Mouse (Mus musculus): ENCODE results near the gene Gng12. TPM values are rescaled to one million over a fixed set of nuclear protein-coding genes. Genes with fewer than 3 reads are reported as not detected.

Gng12 gene
- polyA plus RNA-seq, 1 experiment from 2014 or later, result 166 TPM

GRCm38 (mm10) chr6:66903206-66903605 lies 7.0 kb downstream of the Gng12 start:
- no peaks in the 10 kb centered on the region for H3K36me3 ChIP-seq (ENCODE audit: inconsistent target)
- no peak overlapping the region for H3K27ac ChIP-seq
- no peak overlapping the region for H3K4me3 ChIP-seq (ENCODE audit: inconsistent target)
- peaks cover 100% of the 10 kb centered on the region for H3K79me2 ChIP-seq (ENCODE audit: inconsistent target)
- WGBS (ENCODE audit: missing documents), result 93% methylated on average over 9 of the region's 9 CpGs

- H3K36me3 ChIP-seq (ENCODE audit: inconsistent target), result no peaks in the 10 kb centered on the region
- 72% methylated on average over 6 of the region's 6 CpGs for WGBS (ENCODE audit: missing documents)
- H3K27ac ChIP-seq, result no peak overlapping the region
- peaks cover 100% of the 10 kb centered on the region for H3K79me2 ChIP-seq (ENCODE audit: inconsistent target)
- no peak overlapping the region for H3K4me3 ChIP-seq (ENCODE audit: inconsistent target)
These were observed 7.5 kb downstream of the Gng12 start for GRCm38 (mm10) chr6:66903720-66904119.

- Histone ChIP-seq H3K27ac (no peak overlapping the region), H3K79me2 (ENCODE audit: inconsistent target) (peaks cover 100% of the 10 kb centered on the region), H3K4me3 (ENCODE audit: inconsistent target) (no peak overlapping the region), H3K36me3 (ENCODE audit: inconsistent target) (no peaks in the 10 kb centered on the region)
- 100% methylated on average over 1 of the region's 1 CpGs for WGBS (ENCODE audit: missing documents)
These were observed 10.0 kb downstream of the Gng12 start for GRCm38 (mm10) chr6:66906244-66906643.

- 77% methylated on average over 5 of the region's 5 CpGs for WGBS (ENCODE audit: missing documents)
- Histone ChIP-seq H3K4me3 (ENCODE audit: inconsistent target) (no peak overlapping the region), H3K79me2 (ENCODE audit: inconsistent target) (peaks cover 100% of the 10 kb centered on the region), H3K27ac (no peak overlapping the region), H3K36me3 (ENCODE audit: inconsistent target) (no peaks in the 10 kb centered on the region)
These were observed 12.3 kb downstream of the Gng12 start for GRCm38 (mm10) chr6:66908327-66908973.

- WGBS (ENCODE audit: missing documents), result 39% methylated on average over 11 of the region's 11 CpGs
- Histone ChIP-seq H3K4me3 (ENCODE audit: inconsistent target) (no peak overlapping the region), H3K79me2 (ENCODE audit: inconsistent target) (peaks cover 100% of the 10 kb centered on the region), H3K36me3 (ENCODE audit: inconsistent target) (peaks cover 5% of the 10 kb centered on the region; the same call in 1 of the 2 replicates), H3K27ac (no peak overlapping the region)
These were observed 14.6 kb downstream of the Gng12 start for GRCm38 (mm10) chr6:66910493-66911435.

- 100% methylated on average over 1 of the region's 1 CpGs for WGBS (ENCODE audit: missing documents)
- Histone ChIP-seq H3K36me3 (ENCODE audit: inconsistent target) (peaks cover 10% of the 10 kb centered on the region; the same call in 1 of the 2 replicates), H3K4me3 (ENCODE audit: inconsistent target) (no peak overlapping the region), H3K27ac (no peak overlapping the region), H3K79me2 (ENCODE audit: inconsistent target) (peaks cover 100% of the 10 kb centered on the region)
These were observed 17.2 kb downstream of the Gng12 start for GRCm38 (mm10) chr6:66913355-66913754.

GRCm38 (mm10) chr6:66915592-66915991 lies 19.4 kb downstream of the Gng12 start:
- Histone ChIP-seq H3K36me3 (ENCODE audit: inconsistent target) (peaks cover 10% of the 10 kb centered on the region; the same call in 1 of the 2 replicates), H3K27ac (no peak overlapping the region), H3K4me3 (ENCODE audit: inconsistent target) (no peak overlapping the region), H3K79me2 (ENCODE audit: inconsistent target) (peaks cover 99% of the 10 kb centered on the region)
- WGBS (ENCODE audit: missing documents), result 90% methylated on average over 2 of the region's 2 CpGs

GRCm38 (mm10) chr6:66917032-66917431 lies 20.8 kb downstream of the Gng12 start:
- Histone ChIP-seq H3K79me2 (ENCODE audit: inconsistent target) (peaks cover 99% of the 10 kb centered on the region), H3K27ac (no peak overlapping the region), H3K36me3 (ENCODE audit: inconsistent target) (peaks cover 10% of the 10 kb centered on the region; the same call in 1 of the 2 replicates), H3K4me3 (ENCODE audit: inconsistent target) (no peak overlapping the region)
- 71% methylated on average over 7 of the region's 7 CpGs for WGBS (ENCODE audit: missing documents)

GRCm38 (mm10) chr6:66920786-66921185 lies 24.6 kb downstream of the Gng12 start:
- H3K4me3 ChIP-seq (ENCODE audit: inconsistent target), result no peak overlapping the region
- peaks cover 96% of the 10 kb centered on the region for H3K79me2 ChIP-seq (ENCODE audit: inconsistent target)
- H3K27ac ChIP-seq, result no peak overlapping the region
- 86% methylated on average over 1 of the region's 4 CpGs for WGBS (ENCODE audit: missing documents)
- H3K36me3 ChIP-seq (ENCODE audit: inconsistent target), result 0 out of 2 replicates have a peak, but pooled peaks cover 5% of the 10 kb centered on the region

- H3K36me3 ChIP-seq (ENCODE audit: inconsistent target), result no peaks in the 10 kb centered on the region
- H3K79me2 ChIP-seq (ENCODE audit: inconsistent target), result peaks cover 96% of the 10 kb centered on the region
- WGBS (ENCODE audit: missing documents), result 93% methylated on average over 4 of the region's 4 CpGs
- no peak overlapping the region for H3K27ac ChIP-seq
- H3K4me3 ChIP-seq (ENCODE audit: inconsistent target), result no peak overlapping the region
These were observed 25.6 kb downstream of the Gng12 start for GRCm38 (mm10) chr6:66921755-66922154.

GRCm38 (mm10) chr6:66922501-66922900 lies 26.3 kb downstream of the Gng12 start:
- Histone ChIP-seq H3K36me3 (ENCODE audit: inconsistent target) (no peaks in the 10 kb centered on the region), H3K4me3 (ENCODE audit: inconsistent target) (no peak overlapping the region), H3K79me2 (ENCODE audit: inconsistent target) (peaks cover 96% of the 10 kb centered on the region), H3K27ac (no peak overlapping the region)
- WGBS (ENCODE audit: missing documents), result 92% methylated on average over 6 of the region's 7 CpGs

GRCm38 (mm10) chr6:66923851-66924250 lies 27.7 kb downstream of the Gng12 start:
- no peak overlapping the region for H3K27ac ChIP-seq
- no peaks in the 10 kb centered on the region for H3K36me3 ChIP-seq (ENCODE audit: inconsistent target)
- no peak overlapping the region for H3K4me3 ChIP-seq (ENCODE audit: inconsistent target)
- peaks cover 96% of the 10 kb centered on the region for H3K79me2 ChIP-seq (ENCODE audit: inconsistent target)
- 100% methylated on average over 4 of the region's 4 CpGs for WGBS (ENCODE audit: missing documents)

- Histone ChIP-seq H3K36me3 (ENCODE audit: inconsistent target) (no peaks in the 10 kb centered on the region), H3K4me3 (ENCODE audit: inconsistent target) (no peak overlapping the region), H3K79me2 (ENCODE audit: inconsistent target) (peaks cover 97% of the 10 kb centered on the region), H3K27ac (no peak overlapping the region)
- 90% methylated on average over 7 of the region's 7 CpGs for WGBS (ENCODE audit: missing documents)
These were observed 28.2 kb downstream of the Gng12 start for GRCm38 (mm10) chr6:66924315-66924965.

- 90% methylated on average over 4 of the region's 4 CpGs for WGBS (ENCODE audit: missing documents)
- Histone ChIP-seq H3K4me3 (ENCODE audit: inconsistent target) (no peak overlapping the region), H3K79me2 (ENCODE audit: inconsistent target) (peaks cover 97% of the 10 kb centered on the region; the same call in 1 of the 2 replicates), H3K27ac (no peak overlapping the region), H3K36me3 (ENCODE audit: inconsistent target) (no peaks in the 10 kb centered on the region)
These were observed 30.1 kb downstream of the Gng12 start for GRCm38 (mm10) chr6:66926269-66926668.

Measured in macrophage (primary cell).